Mouse (Mus musculus): ENCODE data around the gene Gm20716.

DNA sequence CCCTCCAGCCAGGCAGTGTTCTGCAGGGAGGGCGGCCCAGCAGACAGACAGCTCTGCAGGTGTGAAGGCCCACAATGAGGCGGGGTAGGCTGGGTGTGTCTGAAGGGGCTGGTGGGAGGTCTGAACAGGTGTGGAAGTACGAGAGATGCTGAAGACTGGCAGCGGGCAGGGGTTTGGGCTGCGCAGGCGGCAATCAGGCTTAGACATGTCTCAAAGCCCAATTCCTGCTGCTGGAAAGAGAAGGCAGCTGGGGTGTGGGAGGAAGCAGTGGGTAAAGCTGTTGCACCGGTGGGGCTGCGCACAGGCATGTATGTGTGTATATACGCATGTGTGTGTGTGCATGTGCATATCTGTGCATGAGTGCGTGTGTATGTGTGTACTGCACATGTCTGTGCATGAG lies 30.7 kb upstream of the Gm20716 start:
- no peak for TF ChIP-seq CTCF (IDR thresholded peaks at IDR 0.05; ENCODE audit: low read depth, low read length)
- TF ChIP-seq EP300 (IDR thresholded peaks at IDR 0.05; ENCODE audit: insufficient read depth, low read depth, low read length): no peak
- no peak for TF ChIP-seq POLR2A (IDR thresholded peaks at IDR 0.05; ENCODE audit: insufficient read depth, low read length)

Data from ES-Bruce4 (cell line).